Mouse (Mus musculus): Measurements from ENCODE around the gene Kcnc4. TPM values are rescaled to one million over a fixed set of nuclear protein-coding genes. Genes with fewer than 3 reads are reported as not detected.
A peak's percentile ranks its signal among the peaks of the same experiment; 100 is the strongest.

Gene Kcnc4
- total RNA-seq (2014; rRNA removed; ENCODE audit: low replicate concordance) (0.04 and 0.15 TPM in 2 replicates), polyA plus RNA-seq (2015; fragmentation: Nextera tagmentation; extraction: Ambion mirVana) (0.10 and 0.20 TPM in 2 replicates)

DNA sequence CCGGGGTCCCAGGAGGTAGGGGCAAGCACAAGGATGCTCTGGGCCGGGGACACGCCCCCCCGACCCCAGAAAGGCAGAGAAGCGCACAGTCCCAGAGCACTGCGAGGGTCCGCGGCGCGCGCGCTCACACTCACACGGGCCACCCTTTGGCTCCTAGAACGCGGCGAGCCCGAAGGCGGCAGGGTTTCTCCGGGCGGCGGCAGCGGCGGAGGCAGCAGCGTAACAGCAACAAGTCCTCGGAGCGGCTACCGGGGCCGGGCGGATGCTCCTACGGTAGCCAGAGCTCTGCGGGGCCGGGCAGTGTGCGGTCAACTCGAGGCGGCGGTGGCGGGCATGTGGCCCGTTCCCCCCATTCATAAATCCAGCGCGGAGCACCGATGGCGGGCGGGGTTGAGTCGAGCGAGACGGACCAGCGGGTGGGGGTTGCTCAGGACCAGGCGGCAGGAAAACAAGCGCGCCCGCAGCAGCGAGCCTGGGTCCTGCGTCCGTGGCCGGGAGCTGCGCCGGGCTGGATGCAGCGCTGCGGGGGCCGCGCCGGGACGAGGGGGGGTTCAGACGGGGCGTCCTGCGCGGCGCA is at the start of gene Kcnc4:
Gene Kcnc4 (minus strand): TSS at position 357 of the 577 bp plus-strand sequence.
- ATAC-seq (ENCODE audit: insufficient read depth, low read depth): peak; percentile 24
- no peak for TF ChIP-seq CTCF (IDR thresholded peaks at IDR 0.05; ENCODE audit: low read depth)
- Histone ChIP-seq H3K4me1 (ENCODE audit: control insufficient read depth, insufficient read depth) (no peaks in the 10 kb centered on the region; the same call in 1 of the 2 replicates), H3K4me2 (ENCODE audit: low read depth, low read length) (peak within 1 kb of the TSS; percentile 78), H3K9ac (replicated peaks; ENCODE audit: low read depth, low read length) (no peak within 1 kb of the TSS), H3K27me3 (ENCODE audit: control insufficient read depth, insufficient read depth, low read length) (peaks cover 96% of the 10 kb centered on the region), H3K4me3 (ENCODE audit: low read depth, low read length) (peak within 1 kb of the TSS; percentile 51), H3K9me3 (replicated peaks; ENCODE audit: control insufficient read depth, low read length) (no peaks in the 10 kb centered on the region), H3K36me3 (replicated peaks; ENCODE audit: control insufficient read depth, insufficient read depth, low read length) (no peaks in the 10 kb centered on the region), H3K27ac (ENCODE audit: low read depth) (no peak within 1 kb of the TSS)
- WGBS: 0% methylated on average over 66 of the region's 68 CpGs
- no peak for DNase-seq (ENCODE audit: low spot score)

GRCm38 (mm10) chr3:107508696-107509095 is 49.3 kb upstream of the Kcnc4 start:
- DNase-seq (ENCODE audit: low spot score): peak; percentile 16
- Histone ChIP-seq H3K4me1 (ENCODE audit: control insufficient read depth, insufficient read depth) (peaks cover 16% of the 10 kb centered on the region; the same call in 1 of the 2 replicates), H3K4me3 (ENCODE audit: low read depth, low read length) (no peak overlapping the region), H3K4me2 (ENCODE audit: low read depth, low read length) (no peak overlapping the region), H3K27me3 (ENCODE audit: control insufficient read depth, insufficient read depth, low read length) (no peaks in the 10 kb centered on the region), H3K27ac (ENCODE audit: low read depth) (no peak overlapping the region), H3K36me3 (replicated peaks; ENCODE audit: control insufficient read depth, insufficient read depth, low read length) (no peaks in the 10 kb centered on the region), H3K9me3 (replicated peaks; ENCODE audit: control insufficient read depth, low read length) (no peaks in the 10 kb centered on the region), H3K9ac (replicated peaks; ENCODE audit: low read depth, low read length) (no peak overlapping the region)
- no peak for TF ChIP-seq EP300 (IDR thresholded peaks at IDR 0.05; ENCODE audit: low read depth)
- TF ChIP-seq CTCF (IDR thresholded peaks at IDR 0.05; ENCODE audit: low read depth): 0 out of 2 replicates have a peak, but pooled peaks have one; percentile 24
- peak; percentile 45; the same call in 1 of the 2 replicates for ATAC-seq (ENCODE audit: insufficient read depth, low read depth)
- 53% methylated on average over 8 of the region's 8 CpGs for WGBS

DNA sequence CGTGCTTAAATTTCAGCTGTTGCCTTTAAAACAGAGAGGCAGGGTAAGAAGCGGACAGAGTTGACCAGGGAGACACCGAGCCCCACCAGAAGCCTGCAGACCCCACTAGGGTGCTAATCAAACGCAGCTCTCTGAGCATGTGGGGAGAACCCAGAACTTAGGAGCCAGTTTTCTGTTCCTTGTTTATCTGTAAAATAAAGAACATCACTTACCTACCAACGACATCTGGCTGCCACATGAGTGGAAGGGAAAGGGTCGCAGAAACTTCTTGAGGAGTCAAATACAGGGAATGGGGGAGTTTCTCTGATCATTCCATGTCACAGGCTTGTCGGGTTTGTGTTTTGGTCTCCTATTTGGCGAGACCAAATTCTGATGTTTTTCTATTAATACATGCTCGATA is 48.6 kb upstream of the Kcnc4 start:
- no peak for TF ChIP-seq EP300 (IDR thresholded peaks at IDR 0.05; ENCODE audit: low read depth)
- TF ChIP-seq CTCF (IDR thresholded peaks at IDR 0.05; ENCODE audit: low read depth): no peak
- no peak for ATAC-seq (ENCODE audit: insufficient read depth, low read depth)
- WGBS: 92% methylated on average over 9 of the region's 9 CpGs

DNA sequence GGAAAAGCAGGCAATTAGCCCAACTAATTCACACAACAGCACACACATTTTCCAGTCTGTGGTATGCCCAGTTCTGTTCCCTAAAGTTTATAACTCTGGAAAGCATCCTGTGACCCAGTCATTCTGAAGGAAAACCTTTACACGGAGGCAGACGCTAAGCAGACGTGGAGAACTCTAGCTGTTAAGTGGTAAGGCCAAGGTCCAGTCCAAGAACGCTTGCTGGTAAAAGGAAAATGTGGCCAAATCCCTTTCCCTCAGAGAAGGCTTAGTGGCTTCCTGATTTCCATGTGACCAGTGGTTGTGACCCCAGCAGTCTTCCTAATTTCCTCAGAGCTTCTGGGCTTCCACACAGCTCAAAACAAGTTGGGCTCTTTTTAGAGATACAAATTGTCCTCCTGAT is 47.2 kb upstream of the Kcnc4 start:
- no peaks in the 10 kb centered on the region for H3K36me3 ChIP-seq (replicated peaks; ENCODE audit: control insufficient read depth, insufficient read depth, low read length)
- no peak overlapping the region for H3K4me3 ChIP-seq (ENCODE audit: low read depth, low read length)
- H3K9me3 ChIP-seq (replicated peaks; ENCODE audit: control insufficient read depth, low read length): no peaks in the 10 kb centered on the region
- peaks cover 24% of the 10 kb centered on the region for H3K4me1 ChIP-seq (ENCODE audit: control insufficient read depth, insufficient read depth)
- H3K27me3 ChIP-seq (ENCODE audit: control insufficient read depth, insufficient read depth, low read length): no peaks in the 10 kb centered on the region
- ATAC-seq (ENCODE audit: insufficient read depth, low read depth): no peak
- DNase-seq (ENCODE audit: low spot score): no peak
- 40% methylated on average over 4 of the region's 4 CpGs for WGBS
- H3K9ac ChIP-seq (replicated peaks; ENCODE audit: low read depth, low read length): no peak overlapping the region
- peak overlapping the region; percentile 56; the same call in 1 of the 2 replicates for H3K27ac ChIP-seq (ENCODE audit: low read depth)
- no peak overlapping the region for H3K4me2 ChIP-seq (ENCODE audit: low read depth, low read length)
- no peak for TF ChIP-seq CTCF (IDR thresholded peaks at IDR 0.05; ENCODE audit: low read depth)
- no peak for TF ChIP-seq EP300 (IDR thresholded peaks at IDR 0.05; ENCODE audit: low read depth)

More for the DNA sequence above, 48.6 kb upstream of the Kcnc4 start:
- Histone ChIP-seq H3K9me3 (replicated peaks; ENCODE audit: control insufficient read depth, low read length) (no peaks in the 10 kb centered on the region), H3K36me3 (replicated peaks; ENCODE audit: control insufficient read depth, insufficient read depth, low read length) (no peaks in the 10 kb centered on the region), H3K27me3 (ENCODE audit: control insufficient read depth, insufficient read depth, low read length) (no peaks in the 10 kb centered on the region), H3K4me3 (ENCODE audit: low read depth, low read length) (no peak overlapping the region), H3K4me2 (ENCODE audit: low read depth, low read length) (no peak overlapping the region), H3K27ac (ENCODE audit: low read depth) (no peak overlapping the region), H3K9ac (replicated peaks; ENCODE audit: low read depth, low read length) (no peak overlapping the region), H3K4me1 (ENCODE audit: control insufficient read depth, insufficient read depth) (peaks cover 16% of the 10 kb centered on the region; the same call in 1 of the 2 replicates)
- DNase-seq (ENCODE audit: low spot score): no peak

DNA sequence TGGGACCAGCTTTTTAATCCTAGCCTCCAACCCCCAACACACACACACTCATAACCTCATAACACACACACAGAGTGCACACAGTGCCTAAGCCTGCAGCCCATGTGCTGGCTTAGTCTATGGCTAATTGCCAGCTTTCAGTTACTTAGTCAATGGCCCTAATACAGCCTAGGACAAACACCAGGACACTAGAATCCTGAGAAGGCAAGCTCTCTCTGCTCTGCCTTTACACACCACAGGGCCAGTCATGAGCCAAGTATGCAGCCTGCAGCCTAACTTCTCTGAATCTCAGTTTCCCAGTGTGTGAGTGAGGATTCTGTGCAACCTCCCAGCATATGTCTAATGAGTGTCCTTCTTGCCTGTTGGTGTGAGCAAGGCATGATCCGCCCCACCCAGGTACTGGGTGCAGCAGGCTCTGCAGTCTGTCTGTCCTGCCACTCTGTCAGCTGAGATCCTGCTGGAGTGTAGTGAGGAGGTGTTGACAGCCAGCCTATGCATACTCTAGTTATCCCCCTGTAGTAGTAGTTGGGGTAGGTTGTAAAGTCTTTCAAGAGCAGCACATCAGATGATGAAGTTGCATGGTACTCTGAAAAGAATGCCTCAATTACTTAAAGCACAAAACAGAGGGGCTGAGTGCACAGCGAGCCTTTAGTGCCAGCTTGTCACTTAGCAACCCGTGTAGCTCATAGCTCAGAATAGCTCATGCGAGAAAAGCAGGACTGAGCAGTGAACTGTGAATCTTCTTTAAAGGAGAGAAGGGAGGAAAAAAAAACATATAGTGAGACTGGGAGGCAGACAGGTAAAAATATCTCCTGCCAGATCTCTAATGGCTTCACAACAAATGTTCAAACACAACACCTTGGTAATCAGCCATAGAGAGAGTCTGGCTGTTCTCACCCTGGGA is 46.4 kb upstream of the Kcnc4 start:
- 28% methylated on average over 4 of the region's 4 CpGs for WGBS
- TF ChIP-seq EP300 (IDR thresholded peaks at IDR 0.05; ENCODE audit: low read depth): no peak
- no peak for TF ChIP-seq CTCF (IDR thresholded peaks at IDR 0.05; ENCODE audit: low read depth)
- Histone ChIP-seq H3K9ac (replicated peaks; ENCODE audit: low read depth, low read length) (no peak overlapping the region), H3K36me3 (replicated peaks; ENCODE audit: control insufficient read depth, insufficient read depth, low read length) (0 out of 2 replicates have a peak, but pooled peaks cover 1% of the 10 kb centered on the region), H3K4me1 (ENCODE audit: control insufficient read depth, insufficient read depth) (peaks cover 24% of the 10 kb centered on the region), H3K27me3 (ENCODE audit: control insufficient read depth, insufficient read depth, low read length) (no peaks in the 10 kb centered on the region), H3K4me3 (ENCODE audit: low read depth, low read length) (no peak overlapping the region), H3K4me2 (ENCODE audit: low read depth, low read length) (no peak overlapping the region), H3K9me3 (replicated peaks; ENCODE audit: control insufficient read depth, low read length) (peaks cover 3% of the 10 kb centered on the region; the same call in 1 of the 2 replicates), H3K27ac (ENCODE audit: low read depth) (peak overlapping the region; percentile 56; the same call in 1 of the 2 replicates)
- ATAC-seq (ENCODE audit: insufficient read depth, low read depth) (peak; percentile 64; the same call in 1 of the 2 replicates), DNase-seq (ENCODE audit: low spot score) (peak; percentile 53)

Data from heart, postnatal 0 days (tissue).